Mouse (Mus musculus) MEL (cell line): ENCODE data around the gene Tmem161a. TPM values are rescaled to one million over a fixed set of nuclear protein-coding genes. Genes with fewer than 3 reads are reported as not detected.

Experiments
- DNase-seq: peaks from one replicate; pipeline ENCODE4 v3.0.0; 2011; ENCODE audit warnings: low read depth, low spot score
- H3K27ac ChIP-seq: 2 replicates; pipeline ENCODE4 v1.5.1; 2012; ENCODE audit warnings: low read depth, mild to moderate bottlenecking, control low read depth, low read length, moderate library complexity; ENCODE audit not compliant: control insufficient read depth
- H3K27me3 ChIP-seq, 2 experiments: fragments of 150-350 bp in 1 of 2; sonication (generic) in 1 of 2; 2 replicates each; pipeline ENCODE4 v1.6.1; 2012; ENCODE audit warnings: low read length in 2 of 2, mild to moderate bottlenecking in 2 of 2, improper control_type of control experiment in 1 of 2, moderate library complexity in 1 of 2; ENCODE audit not compliant: insufficient read depth in 2 of 2, control insufficient read depth in 1 of 2
- H3K36me3 ChIP-seq, 2 experiments: 2 replicates each; pipeline ENCODE4 v1.6.1; 2012 to 2014; ENCODE audit warnings: low read length in 2 of 2, improper control_type of control experiment in 1 of 2, inconsistent platforms in 1 of 2, mild to moderate bottlenecking in 1 of 2; ENCODE audit not compliant: insufficient read depth in 2 of 2, control insufficient read depth in 1 of 2
- H3K4me1 ChIP-seq, 2 experiments: fragments of 150-350 bp in 1 of 2; sonication (generic) in 1 of 2; 2 replicates each; pipeline ENCODE4 v1.6.1; 2012; ENCODE audit warnings: low read length in 2 of 2, improper control_type of control experiment in 1 of 2, mild to moderate bottlenecking in 1 of 2; ENCODE audit not compliant: insufficient read depth in 2 of 2, control insufficient read depth in 1 of 2
- H3K4me3 ChIP-seq, 2 experiments: fragments of 150-350 bp in 1 of 2; sonication (generic) in 1 of 2; 2 replicates each; pipeline ENCODE4 v1.5.1; 2012; ENCODE audit warnings: low read depth in 2 of 2, low read length in 2 of 2, mild to moderate bottlenecking in 2 of 2, moderate library complexity in 2 of 2, control low read depth in 1 of 2, improper control_type of control experiment in 1 of 2; ENCODE audit not compliant: control insufficient read depth in 1 of 2, insufficient read depth in 1 of 2
- H3K79me2 ChIP-seq: 2 replicates; pipeline ENCODE4 v1.6.1; 2012; ENCODE audit warnings: mild to moderate bottlenecking, low read length, moderate library complexity; ENCODE audit not compliant: control insufficient read depth, poor library complexity, insufficient read depth
- H3K9ac ChIP-seq: 2 replicates; pipeline ENCODE4 v1.6.1; 2012; ENCODE audit warnings: low read depth, mild to moderate bottlenecking, control low read depth, low read length, moderate library complexity; ENCODE audit not compliant: control insufficient read depth, poor library complexity, severe bottlenecking
- H3K9me3 ChIP-seq: fragments of 150-350 bp; sonication (generic); replicated peaks from 2 replicates; pipeline ENCODE4 v1.6.1; 2012; ENCODE audit warnings: mild to moderate bottlenecking, low read length, improper control_type of control experiment, moderate library complexity; ENCODE audit not compliant: insufficient read depth
- BHLHE40 ChIP-seq: IDR thresholded peaks from 2 replicates; pipeline ENCODE4 v1.6.1; 2012; ENCODE audit warnings: low read depth, mild to moderate bottlenecking, inconsistent platforms, low read length, improper control_type of control experiment, borderline replicate concordance
- CHD1 ChIP-seq: IDR thresholded peaks from 2 replicates; pipeline ENCODE4 v1.6.1; 2012; ENCODE audit warnings: low read depth, mild to moderate bottlenecking, inconsistent platforms, low read length, improper control_type of control experiment
- CHD2 ChIP-seq: IDR thresholded peaks from 2 replicates; pipeline ENCODE4 v1.6.1; 2011; ENCODE audit warnings: low read length, improper control_type of control experiment
- CTCF ChIP-seq, 3 experiments: IDR thresholded peaks in 2 of 3; conservative IDR thresholded peaks in 1 of 3; 2 replicates each; pipeline ENCODE4 v1.5.1; 2011 to 2012; ENCODE audit warnings: low read length in 3 of 3, low read depth in 2 of 3, mild to moderate bottlenecking in 2 of 3, improper control_type of control experiment in 1 of 3, inconsistent platforms in 1 of 3, mixed read lengths in 1 of 3, moderate library complexity in 1 of 3; ENCODE audit not compliant: control insufficient read depth in 1 of 3, insufficient read depth in 1 of 3, poor library complexity in 1 of 3, severe bottlenecking in 1 of 3
- E2F4 ChIP-seq: IDR thresholded peaks from 2 replicates; pipeline ENCODE4 v1.6.1; 2011; ENCODE audit warnings: low read depth, low read length, improper control_type of control experiment, borderline replicate concordance
- ELF1 ChIP-seq: IDR thresholded peaks from 2 replicates; pipeline ENCODE4 v1.6.1; 2014; ENCODE audit warnings: low read depth, mild to moderate bottlenecking, inconsistent platforms, low read length, improper control_type of control experiment, moderate library complexity
- ETS1 ChIP-seq: IDR thresholded peaks from 2 replicates; pipeline ENCODE4 v1.6.1; 2012; ENCODE audit warnings: low read depth, mild to moderate bottlenecking, inconsistent platforms, low read length, improper control_type of control experiment, moderate library complexity
- GATA1 ChIP-seq: IDR thresholded peaks from 2 replicates; pipeline ENCODE4 v1.6.1; 2011; ENCODE audit warnings: low read depth, low read length, improper control_type of control experiment
- HCFC1 ChIP-seq: IDR thresholded peaks from 2 replicates; pipeline ENCODE4 v1.6.1; 2012; ENCODE audit warnings: low read depth, mild to moderate bottlenecking, inconsistent platforms, low read length, improper control_type of control experiment, moderate library complexity
- KAT2A ChIP-seq: conservative IDR thresholded peaks from 2 replicates; pipeline ENCODE4 v1.6.1; 2012; ENCODE audit warnings: low read depth, low read length, improper control_type of control experiment, inconsistent platforms
- MAFK ChIP-seq: IDR thresholded peaks from 2 replicates; pipeline ENCODE4 v1.6.1; 2011; ENCODE audit warnings: low read depth, mild to moderate bottlenecking, low read length, improper control_type of control experiment, borderline replicate concordance
- MAZ ChIP-seq: IDR thresholded peaks from 2 replicates; pipeline ENCODE4 v1.6.1; 2012; ENCODE audit warnings: low read depth, mild to moderate bottlenecking, inconsistent platforms, low read length, improper control_type of control experiment
- MXI1 ChIP-seq: IDR thresholded peaks from 2 replicates; pipeline ENCODE4 v1.6.1; 2011; ENCODE audit warnings: mild to moderate bottlenecking, low read depth, low read length, improper control_type of control experiment
- NRF1 ChIP-seq: IDR thresholded peaks from 2 replicates; pipeline ENCODE4 v1.6.1; 2014; ENCODE audit warnings: low read depth, mild to moderate bottlenecking, inconsistent platforms, low read length, improper control_type of control experiment, moderate library complexity; ENCODE audit not compliant: poor library complexity, insufficient read depth, severe bottlenecking
- POLR2AphosphoS5 ChIP-seq: IDR thresholded peaks from 2 replicates; pipeline ENCODE4 v1.6.1; 2012; ENCODE audit warnings: low read depth, borderline replicate concordance, mild to moderate bottlenecking, inconsistent platforms, low read length, moderate library complexity, mixed read lengths
- RCOR1 ChIP-seq: IDR thresholded peaks from 2 replicates; pipeline ENCODE4 v1.6.1; 2012; ENCODE audit warnings: low read depth, mild to moderate bottlenecking, inconsistent platforms, low read length, improper control_type of control experiment
- SIN3A ChIP-seq: IDR thresholded peaks from 2 replicates; pipeline ENCODE4 v1.6.1; 2012; ENCODE audit warnings: low read length, improper control_type of control experiment, inconsistent platforms
- SMC3 ChIP-seq: IDR thresholded peaks from 2 replicates; pipeline ENCODE4 v1.6.1; 2011; ENCODE audit warnings: low read depth, low read length, improper control_type of control experiment
- TCF12 ChIP-seq: IDR thresholded peaks from 2 replicates; pipeline ENCODE4 v1.6.1; 2014; ENCODE audit warnings: low read depth, mild to moderate bottlenecking, inconsistent platforms, low read length, improper control_type of control experiment, moderate library complexity
- UBTF ChIP-seq: IDR thresholded peaks from 2 replicates; pipeline ENCODE4 v1.6.1; 2012; ENCODE audit warnings: low read depth, mild to moderate bottlenecking, inconsistent platforms, low read length, improper control_type of control experiment, moderate library complexity, borderline replicate concordance; ENCODE audit not compliant: insufficient read depth
- USF1 ChIP-seq: IDR thresholded peaks from 2 replicates; pipeline ENCODE4 v1.6.1; 2014; ENCODE audit warnings: low read depth, mild to moderate bottlenecking, inconsistent platforms, low read length, improper control_type of control experiment, moderate library complexity
- ZKSCAN1 ChIP-seq: IDR thresholded peaks from 2 replicates; pipeline ENCODE4 v1.6.1; 2012; ENCODE audit warnings: low read depth, mild to moderate bottlenecking, inconsistent platforms, low read length, improper control_type of control experiment, moderate library complexity
- ZMIZ1 ChIP-seq: IDR thresholded peaks from 2 replicates; pipeline ENCODE4 v1.6.1; 2012; ENCODE audit warnings: low read depth, mild to moderate bottlenecking, inconsistent platforms, low read length, improper control_type of control experiment, moderate library complexity
- polyA plus RNA-seq, 2 experiments: library from polyadenylated mRNA; stranded (reverse) in 1 of 2; unstranded in 1 of 2; fragments of >175 nt in 1 of 2; fragments of >200 nt in 1 of 2; gene quantifications; 2 replicates each; pipeline versions ENCODE4 v1.2.1 to v1.2.4; 2012; ENCODE audit warnings: low replicate concordance in 2 of 2, low read depth in 1 of 2; ENCODE audit not compliant: insufficient read length in 2 of 2, insufficient read depth in 1 of 2, missing spikeins in 1 of 2
- total RNA-seq: library from RNA; depleted of rRNA; stranded (reverse); fragments of 300-350 nt; gene quantifications from 2 replicates; pipeline ENCODE4 v1.2.3, GENCODE M21; 2012

Tmem161a gene
- total and polyA plus RNA-seq, 3 experiments: 50.7 to 51.4 TPM; not detected in 1

DNA sequence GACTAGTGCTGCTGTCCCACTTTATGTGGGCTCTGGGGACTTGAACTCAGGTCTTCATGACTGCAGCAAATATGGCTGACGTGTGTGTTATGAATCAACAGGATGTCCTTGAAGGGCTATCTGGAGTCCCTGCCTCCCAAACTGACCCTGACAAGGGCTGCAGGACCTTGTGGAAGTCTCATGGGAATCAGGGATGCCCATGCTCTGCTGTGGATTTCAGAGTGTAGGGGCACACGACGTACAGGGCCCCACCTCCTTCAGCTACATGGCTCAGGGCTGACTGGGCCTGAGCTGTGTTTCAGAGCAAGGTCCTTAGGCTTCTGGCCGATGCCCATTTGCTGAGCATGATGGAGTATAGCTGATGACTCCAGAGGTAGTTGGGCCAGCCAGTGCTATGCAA is 11.0 kb downstream of the Tmem161a start:
- H3K36me3 ChIP-seq: peaks cover 0 to 9% of the 10 kb centered on the region in 2 experiments; a peak in 2 of 4 replicates
- TF ChIP-seq ETS1 (no peak), USF1 (no peak), TCF12 (no peak), GATA1 (no peak), ELF1 (no peak), KAT2A (no peak), CHD1 (no peak), UBTF (no peak), POLR2AphosphoS5 (no peak), E2F4 (no peak), ZKSCAN1 (no peak), HCFC1 (no peak), BHLHE40 (no peak), CTCF (IDR thresholded peaks at IDR 0.05 in 2 of 3, conservative IDR thresholded peaks at IDR 0.05 in 1 of 3; ENCODE audit: control insufficient read depth in 1 of 3, insufficient read depth in 1 of 3, low read depth in 2 of 3, low read length in 3 of 3, poor library complexity in 1 of 3, severe bottlenecking in 1 of 3) (no peak), MXI1 (no peak), CHD2 (no peak), MAFK (no peak), ZMIZ1 (no peak), SIN3A (no peak)
- no peak overlapping the region for H3K9ac ChIP-seq
- H3K27me3 ChIP-seq: no peaks in the 10 kb centered on the region
- no peaks in the 10 kb centered on the region for H3K79me2 ChIP-seq
- peaks cover 6 to 10% of the 10 kb centered on the region in 2 experiments for H3K4me1 ChIP-seq
- no peaks in the 10 kb centered on the region for H3K9me3 ChIP-seq
- DNase-seq: no peak
- no peak overlapping the region for H3K27ac ChIP-seq
- no peak overlapping the region for H3K4me3 ChIP-seq

GRCm38 (mm10) chr8:70188707-70189106 is 16.6 kb downstream of the Tmem161a start:
- H3K4me3 ChIP-seq: no peak overlapping the region
- no peaks in the 10 kb centered on the region for H3K4me1 ChIP-seq
- no peak overlapping the region for H3K27ac ChIP-seq
- no peaks in the 10 kb centered on the region for H3K9me3 ChIP-seq
- TF ChIP-seq CTCF (IDR thresholded peaks at IDR 0.05 in 2 of 3, conservative IDR thresholded peaks at IDR 0.05 in 1 of 3; ENCODE audit: control insufficient read depth in 1 of 3, insufficient read depth in 1 of 3, low read depth in 2 of 3, low read length in 3 of 3, poor library complexity in 1 of 3, severe bottlenecking in 1 of 3) (no peak), NRF1 (no peak), SMC3 (no peak), GATA1 (no peak), MAZ (no peak), POLR2AphosphoS5 (no peak), RCOR1 (no peak)
- H3K9ac ChIP-seq: no peak overlapping the region
- no peaks in the 10 kb centered on the region; a peak in 1 of 4 replicates for H3K36me3 ChIP-seq
- H3K79me2 ChIP-seq: no peaks in the 10 kb centered on the region
- no peak for DNase-seq
- no peaks in the 10 kb centered on the region for H3K27me3 ChIP-seq
